Mouse (Mus musculus): ENCODE results near the gene Rnasek. TPM values are rescaled to one million over a fixed set of nuclear protein-coding genes. Genes with fewer than 3 reads are reported as not detected.

Gene Rnasek
- polyA plus RNA-seq, 1 experiment from 2014 or later: 534 TPM

DNA sequence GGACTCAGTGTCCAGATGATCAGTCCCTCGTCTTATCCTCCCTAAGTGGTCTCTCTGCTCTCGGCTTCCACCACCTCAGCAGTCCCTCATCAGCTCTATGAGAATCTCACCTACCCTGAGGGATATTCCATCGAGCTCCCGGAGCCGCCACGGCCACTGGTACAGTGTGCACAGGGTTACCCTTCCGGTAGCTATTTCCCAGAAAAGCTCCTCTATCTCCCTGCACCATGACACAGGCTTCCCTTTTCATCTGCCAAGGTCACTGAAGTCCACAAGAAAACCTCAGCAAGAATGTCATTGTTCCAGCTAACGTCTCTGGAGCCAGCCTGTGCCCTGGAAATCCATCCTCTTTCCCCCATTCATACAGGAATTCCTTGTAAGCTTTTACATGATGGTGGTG, 12.2 kb upstream of the Rnasek start:
- H3K79me2 ChIP-seq (ENCODE audit: inconsistent target): no peaks in the 10 kb centered on the region
- H3K36me3 ChIP-seq (ENCODE audit: inconsistent target): no peaks in the 10 kb centered on the region
- H3K4me3 ChIP-seq (ENCODE audit: inconsistent target): no peak overlapping the region
- no peak overlapping the region for H3K27ac ChIP-seq
- 92% methylated on average over 6 of the region's 8 CpGs for WGBS (ENCODE audit: missing documents)

DNA sequence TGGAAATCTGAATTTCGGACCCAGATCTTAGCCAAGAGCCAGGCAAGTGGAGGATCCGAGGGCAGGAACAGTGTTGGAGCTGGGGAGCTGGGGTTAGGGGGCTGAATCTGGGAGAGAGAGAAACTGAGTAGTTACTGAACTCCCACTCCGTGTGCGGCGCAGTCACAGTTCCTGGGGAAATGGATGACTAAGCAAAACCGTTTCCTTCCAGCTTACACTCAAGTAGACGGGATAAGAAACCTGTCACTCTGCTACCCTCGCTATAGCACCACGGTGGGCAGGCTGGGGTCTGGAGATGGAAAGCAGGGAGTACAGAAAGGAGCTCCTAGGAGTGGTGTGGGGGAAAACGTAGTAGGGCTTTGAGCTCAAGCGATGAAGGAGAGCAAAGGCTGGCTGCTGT, 10.5 kb upstream of the Rnasek start:
- Histone ChIP-seq H3K79me2 (ENCODE audit: inconsistent target) (no peaks in the 10 kb centered on the region), H3K36me3 (ENCODE audit: inconsistent target) (no peaks in the 10 kb centered on the region), H3K4me3 (ENCODE audit: inconsistent target) (no peak overlapping the region), H3K27ac (no peak overlapping the region)
- 23% methylated on average over 11 of the region's 11 CpGs for WGBS (ENCODE audit: missing documents)

DNA sequence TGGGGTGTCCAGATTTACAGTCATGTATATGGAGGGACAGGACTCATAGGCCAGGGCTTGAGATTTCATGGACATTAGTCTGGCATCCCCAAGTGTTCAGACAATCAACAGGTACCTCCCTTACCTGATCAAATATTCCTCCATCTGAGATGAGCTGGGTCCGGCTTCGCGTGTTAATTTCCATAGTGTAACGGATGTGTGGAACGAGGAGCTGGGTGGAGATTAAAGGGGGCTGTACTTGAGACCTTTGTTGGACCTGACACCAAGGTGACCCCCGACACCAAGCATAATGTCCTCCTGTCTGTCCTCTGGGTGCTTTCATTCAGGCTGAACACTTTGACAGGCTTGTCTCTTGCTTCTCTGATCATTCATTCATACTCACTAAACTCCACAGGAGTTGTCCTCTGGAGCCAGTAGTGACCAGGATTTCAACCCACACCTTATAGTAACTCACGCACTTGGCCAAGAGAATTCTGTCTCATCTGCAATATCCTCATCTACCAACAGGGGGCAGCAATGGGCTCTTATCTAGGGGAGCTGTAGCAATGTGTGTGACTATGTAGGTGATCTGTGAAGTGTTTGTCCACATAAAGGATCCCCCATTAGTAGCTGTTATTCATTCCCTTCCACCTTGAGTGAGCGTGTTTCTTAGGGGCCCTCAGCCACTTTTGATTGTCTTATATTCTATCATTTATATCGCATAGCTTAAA, 7.6 kb upstream of the Rnasek start:
- H3K27ac ChIP-seq: no peak overlapping the region
- WGBS (ENCODE audit: missing documents): 61% methylated on average over 9 of the region's 9 CpGs
- no peaks in the 10 kb centered on the region for H3K36me3 ChIP-seq (ENCODE audit: inconsistent target)

DNA sequence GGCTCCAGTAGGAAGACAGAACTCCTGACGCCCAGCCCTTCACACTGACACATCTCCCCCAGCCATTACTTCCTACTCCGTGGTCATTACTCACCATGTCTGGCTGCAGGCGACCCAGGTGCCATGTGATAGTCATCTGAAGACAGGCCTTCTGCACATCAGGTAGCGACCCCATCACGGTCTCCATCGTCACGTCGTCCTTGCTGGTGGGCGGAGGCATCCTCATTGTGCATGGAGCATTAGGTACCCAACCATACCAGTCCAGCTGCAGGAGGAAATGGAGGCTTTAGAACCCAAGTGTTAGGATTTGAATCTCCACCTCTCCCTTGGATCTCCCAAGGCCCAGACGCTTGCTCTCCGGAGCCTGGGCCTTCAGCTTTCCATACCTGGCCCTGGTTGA, 2.9 kb upstream of the Rnasek start:
- H3K79me2 ChIP-seq (ENCODE audit: inconsistent target): peaks cover 25% of the 10 kb centered on the region
- no peaks in the 10 kb centered on the region for H3K36me3 ChIP-seq (ENCODE audit: inconsistent target)
- no peak overlapping the region for H3K4me3 ChIP-seq (ENCODE audit: inconsistent target)
- no peak overlapping the region for H3K27ac ChIP-seq
- 79% methylated on average over 11 of the region's 11 CpGs for WGBS (ENCODE audit: missing documents)

More for the DNA sequence above, 7.6 kb upstream of the Rnasek start:
- no peaks in the 10 kb centered on the region for H3K79me2 ChIP-seq (ENCODE audit: inconsistent target)
- no peak overlapping the region for H3K4me3 ChIP-seq (ENCODE audit: inconsistent target)

DNA sequence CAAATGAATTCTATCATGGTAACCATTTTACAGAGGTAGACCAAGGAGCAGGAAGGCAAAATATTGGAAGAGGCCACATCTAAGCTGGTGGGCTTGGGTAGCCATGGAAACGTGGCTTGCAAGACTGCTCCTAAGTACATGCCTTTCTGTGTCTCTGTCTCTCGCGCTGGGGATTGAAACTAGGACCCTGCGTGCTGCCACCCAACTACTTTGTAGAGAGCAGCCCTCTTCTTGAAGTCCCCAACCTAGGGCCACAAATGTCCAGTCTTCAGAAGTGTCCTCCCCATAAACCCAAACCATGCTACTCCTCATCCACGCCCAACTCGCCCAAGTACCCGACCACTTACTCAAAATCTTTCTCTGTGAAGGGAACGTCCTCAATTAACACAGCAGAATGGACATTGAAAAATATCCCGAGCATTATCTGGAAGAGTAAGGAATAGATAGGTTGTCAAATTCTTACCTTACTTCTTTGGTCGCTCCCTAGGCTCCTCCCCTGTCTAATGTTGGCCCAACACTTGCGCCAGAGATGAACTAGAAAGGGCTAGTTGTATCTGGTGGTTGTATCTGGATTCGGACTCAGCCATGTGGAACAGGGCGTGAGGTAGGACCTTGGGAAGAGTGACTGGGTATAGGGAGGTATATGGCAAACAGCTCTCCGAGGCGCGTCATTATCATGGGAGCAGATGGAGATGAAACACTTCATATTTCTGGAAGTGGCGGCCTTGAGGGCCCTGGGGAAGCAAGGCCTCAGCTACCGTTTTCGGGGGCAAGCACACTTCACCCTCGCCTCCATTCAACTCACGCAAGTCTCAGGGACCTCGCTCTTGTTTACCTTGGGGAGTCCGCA, 826 bp downstream of the Rnasek start:
- H3K4me3 ChIP-seq (ENCODE audit: inconsistent target): peak overlapping the region; percentile 100
- peaks cover 25% of the 10 kb centered on the region for H3K79me2 ChIP-seq (ENCODE audit: inconsistent target)
- peaks cover 12% of the 10 kb centered on the region; the same call in 1 of the 2 replicates for H3K36me3 ChIP-seq (ENCODE audit: inconsistent target)
- 13% methylated on average over 22 of the region's 23 CpGs for WGBS (ENCODE audit: missing documents)
- H3K27ac ChIP-seq: peak overlapping the region; percentile 90

DNA sequence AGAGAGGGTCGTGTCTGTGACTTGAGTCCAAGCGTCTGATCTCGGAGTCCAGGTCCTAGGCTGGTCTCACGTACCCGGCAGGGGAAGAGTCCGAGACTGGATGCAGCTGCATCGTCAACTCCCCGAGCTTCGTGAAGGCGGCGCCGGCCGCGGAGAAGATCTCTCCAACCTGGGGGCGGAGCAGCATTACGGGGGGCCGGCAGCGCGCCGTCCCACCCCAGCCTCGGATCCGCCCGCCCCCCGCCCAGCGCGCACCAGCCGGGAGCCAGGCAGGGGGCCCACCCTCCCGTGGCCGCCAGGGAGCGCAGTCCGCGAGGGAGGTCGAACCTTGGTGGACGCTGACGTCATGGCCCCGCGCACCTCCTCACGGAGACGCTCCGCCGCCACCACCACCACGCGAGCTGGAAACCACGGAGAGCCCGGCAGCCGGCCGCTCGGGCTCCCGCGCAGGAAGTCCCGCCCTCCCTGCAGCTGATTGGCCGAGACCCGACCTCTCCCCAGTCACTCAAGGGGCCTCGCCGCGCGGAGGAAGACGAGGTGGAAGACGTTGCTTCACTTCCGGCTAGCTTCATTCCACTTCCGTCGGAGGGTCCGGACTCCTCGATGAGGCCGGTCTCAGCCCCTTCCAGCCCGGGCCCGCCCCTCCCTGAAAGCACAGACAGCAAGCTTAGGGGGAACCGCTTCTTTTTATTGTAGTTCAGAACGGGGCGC, 2.0 kb downstream of the Rnasek start, which contains the start of gene 0610010K14Rik:
Gene 0610010K14Rik, minus strand, starts transcription at position 458 of the 711 bp plus-strand sequence.
- Histone ChIP-seq H3K4me3 (ENCODE audit: inconsistent target) (peak within 1 kb of the TSS; percentile 100), H3K36me3 (ENCODE audit: inconsistent target) (peaks cover 12% of the 10 kb centered on the region; the same call in 1 of the 2 replicates), H3K27ac (peak within 1 kb of the TSS; percentile 90), H3K79me2 (ENCODE audit: inconsistent target) (peaks cover 25% of the 10 kb centered on the region)
- 1% methylated on average over 63 of the region's 70 CpGs for WGBS (ENCODE audit: missing documents)

DNA sequence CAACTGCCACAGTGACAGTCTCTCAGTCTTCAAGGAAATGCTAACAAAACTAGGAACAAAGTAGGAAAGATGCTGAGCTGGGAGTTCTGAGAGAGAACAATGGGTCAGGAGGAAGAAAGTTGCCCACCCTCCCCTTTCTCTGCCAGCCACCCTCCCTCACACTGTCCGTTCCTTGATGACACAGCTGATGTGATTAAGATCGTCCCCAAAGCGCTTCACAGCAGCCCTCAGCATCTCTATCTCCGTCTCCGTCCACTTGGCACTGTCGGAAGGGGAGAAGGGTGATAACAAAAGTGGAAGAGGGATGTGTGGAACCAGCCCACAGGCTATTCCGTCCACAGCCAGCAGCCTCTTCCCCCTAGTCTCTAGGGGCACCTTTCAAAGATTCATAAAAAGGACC, 2.9 kb downstream of the Rnasek start:
- WGBS (ENCODE audit: missing documents): 67% methylated on average over 6 of the region's 7 CpGs
- Histone ChIP-seq H3K27ac (peak overlapping the region; percentile 75), H3K79me2 (ENCODE audit: inconsistent target) (peaks cover 25% of the 10 kb centered on the region), H3K4me3 (ENCODE audit: inconsistent target) (peak overlapping the region; percentile 57), H3K36me3 (ENCODE audit: inconsistent target) (peaks cover 12% of the 10 kb centered on the region; the same call in 1 of the 2 replicates)

DNA sequence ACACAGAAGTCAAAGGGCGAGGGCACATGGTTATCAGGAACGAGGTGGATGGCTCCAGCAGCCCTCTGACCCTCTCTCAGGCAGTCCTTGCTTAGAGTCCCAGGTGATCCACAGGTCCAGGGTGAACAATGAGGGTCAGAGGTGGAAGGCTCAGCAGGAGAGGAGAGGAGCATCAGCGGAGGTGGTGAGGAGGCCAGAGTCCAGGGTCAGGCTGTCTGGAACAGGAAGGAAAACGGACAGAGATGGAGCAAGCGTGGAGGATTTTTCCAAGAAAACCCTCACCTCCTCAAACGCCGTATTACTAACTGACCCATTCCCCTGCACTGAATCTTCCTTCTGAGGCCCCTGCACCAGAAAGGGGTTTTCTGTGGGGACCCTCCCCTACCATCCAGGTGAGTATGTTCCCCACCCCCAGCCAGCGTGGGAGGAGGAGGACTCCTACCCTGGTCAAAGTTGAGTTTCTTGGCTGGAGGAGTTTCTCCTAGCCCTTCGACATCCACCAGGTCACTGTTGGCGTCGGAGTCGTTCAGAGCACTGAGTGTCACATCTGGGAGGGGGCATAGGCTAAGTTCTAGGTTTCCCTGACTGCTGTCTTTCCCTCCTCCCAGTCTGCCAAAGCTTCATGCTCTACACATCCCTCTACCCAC, 4.3 kb downstream of the Rnasek start:
- Histone ChIP-seq H3K79me2 (ENCODE audit: inconsistent target) (peaks cover 19% of the 10 kb centered on the region), H3K27ac (no peak overlapping the region), H3K4me3 (ENCODE audit: inconsistent target) (no peak overlapping the region), H3K36me3 (ENCODE audit: inconsistent target) (peaks cover 12% of the 10 kb centered on the region; the same call in 1 of the 2 replicates)
- WGBS (ENCODE audit: missing documents): 91% methylated on average over 12 of the region's 12 CpGs

DNA sequence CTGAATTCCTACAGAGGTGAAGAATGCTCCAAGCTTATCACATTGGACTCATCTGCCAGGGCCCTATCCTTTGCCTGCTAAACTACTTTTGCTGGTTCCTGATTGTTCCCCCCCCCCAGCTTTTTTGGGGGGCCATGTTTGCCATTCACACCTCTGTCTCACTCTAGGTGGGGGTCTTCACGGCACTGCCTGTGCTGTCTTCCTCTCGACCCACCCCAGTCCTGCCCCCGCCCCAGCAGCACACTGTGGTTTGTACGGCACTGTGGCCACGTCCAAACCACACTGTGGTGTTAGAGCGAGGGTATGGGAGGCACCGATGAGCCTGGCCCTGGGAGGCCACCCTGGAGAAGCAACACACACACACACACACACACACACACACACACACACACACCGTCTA, 5.1 kb downstream of the Rnasek start:
- WGBS (ENCODE audit: missing documents): 20% methylated on average over 2 of the region's 8 CpGs
- peaks cover 14% of the 10 kb centered on the region for H3K79me2 ChIP-seq (ENCODE audit: inconsistent target)
- peaks cover 12% of the 10 kb centered on the region; the same call in 1 of the 2 replicates for H3K36me3 ChIP-seq (ENCODE audit: inconsistent target)
- no peak overlapping the region for H3K27ac ChIP-seq
- H3K4me3 ChIP-seq (ENCODE audit: inconsistent target): no peak overlapping the region

DNA sequence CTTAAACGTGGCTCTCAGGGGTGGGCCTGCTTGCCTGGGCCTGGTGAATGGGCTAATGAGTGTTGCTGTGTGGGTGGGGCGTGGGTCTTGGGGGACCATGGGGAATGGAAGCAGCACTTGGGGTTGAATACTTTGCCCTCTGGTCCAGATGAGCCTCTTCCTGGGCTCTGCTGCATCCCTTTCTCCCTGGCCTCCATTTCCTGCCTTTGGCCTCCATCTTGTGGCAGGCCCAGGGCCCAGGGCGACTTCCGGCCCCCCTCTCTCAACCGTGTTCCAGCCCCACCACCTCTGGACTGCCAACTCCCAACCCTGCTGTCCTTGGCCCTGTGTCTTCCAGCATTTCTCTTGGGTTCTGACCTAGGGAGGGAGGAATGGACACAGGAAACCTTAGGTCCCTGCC, 5.6 kb downstream of the Rnasek start:
- 82% methylated on average over 5 of the region's 5 CpGs for WGBS (ENCODE audit: missing documents)
- Histone ChIP-seq H3K27ac (no peak overlapping the region), H3K79me2 (ENCODE audit: inconsistent target) (peaks cover 9% of the 10 kb centered on the region), H3K4me3 (ENCODE audit: inconsistent target) (no peak overlapping the region), H3K36me3 (ENCODE audit: inconsistent target) (peaks cover 12% of the 10 kb centered on the region; the same call in 1 of the 2 replicates)

DNA sequence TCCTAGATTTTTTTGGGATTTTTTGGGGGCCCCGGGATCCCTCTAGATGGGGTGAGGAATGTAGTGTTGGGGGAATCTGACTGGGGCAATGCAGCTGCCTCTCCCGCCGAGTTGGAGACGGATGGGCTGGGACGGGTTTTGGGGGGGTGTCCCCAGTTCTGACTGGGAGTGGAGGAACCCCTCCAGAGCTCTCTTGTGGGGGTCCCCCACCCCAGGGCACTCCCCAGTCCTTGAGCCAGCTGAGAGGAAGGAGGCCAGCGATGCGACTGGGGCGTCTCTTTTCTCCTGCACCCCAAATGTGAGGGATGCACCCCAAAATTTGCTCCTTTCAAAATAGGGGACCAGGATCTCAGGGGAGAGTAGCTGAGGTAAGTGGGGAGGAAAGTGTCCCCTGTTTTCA, 6.6 kb downstream of the Rnasek start:
- peaks cover 12% of the 10 kb centered on the region; the same call in 1 of the 2 replicates for H3K36me3 ChIP-seq (ENCODE audit: inconsistent target)
- H3K4me3 ChIP-seq (ENCODE audit: inconsistent target): no peak overlapping the region
- H3K27ac ChIP-seq: no peak overlapping the region
- no peaks in the 10 kb centered on the region for H3K79me2 ChIP-seq (ENCODE audit: inconsistent target)
- WGBS (ENCODE audit: missing documents): 76% methylated on average over 7 of the region's 8 CpGs

DNA sequence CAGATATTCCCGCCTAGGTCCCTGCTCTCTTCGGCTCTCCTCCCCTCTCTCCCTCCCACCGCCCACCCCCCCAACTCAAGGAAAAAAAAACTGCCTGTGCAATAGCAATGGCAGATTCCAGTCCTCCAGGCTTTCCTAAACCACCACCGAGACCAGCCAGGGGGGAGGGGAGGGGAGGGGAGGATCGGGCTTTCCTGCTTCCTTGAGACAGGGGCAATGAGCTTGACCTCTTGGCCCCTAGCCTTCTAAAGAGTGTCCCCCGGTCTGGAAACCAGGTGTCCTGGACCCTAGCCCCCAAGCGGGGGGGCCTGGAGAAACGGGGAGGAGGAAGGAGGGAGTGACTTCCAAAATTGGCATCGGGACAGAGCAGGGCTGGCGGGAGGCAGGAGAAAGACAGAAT, 7.1 kb downstream of the Rnasek start:
- H3K27ac ChIP-seq: no peak overlapping the region
- no peaks in the 10 kb centered on the region for H3K79me2 ChIP-seq (ENCODE audit: inconsistent target)
- H3K36me3 ChIP-seq (ENCODE audit: inconsistent target): peaks cover 12% of the 10 kb centered on the region; the same call in 1 of the 2 replicates
- no peak overlapping the region for H3K4me3 ChIP-seq (ENCODE audit: inconsistent target)
- 44% methylated on average over 8 of the region's 10 CpGs for WGBS (ENCODE audit: missing documents)

DNA sequence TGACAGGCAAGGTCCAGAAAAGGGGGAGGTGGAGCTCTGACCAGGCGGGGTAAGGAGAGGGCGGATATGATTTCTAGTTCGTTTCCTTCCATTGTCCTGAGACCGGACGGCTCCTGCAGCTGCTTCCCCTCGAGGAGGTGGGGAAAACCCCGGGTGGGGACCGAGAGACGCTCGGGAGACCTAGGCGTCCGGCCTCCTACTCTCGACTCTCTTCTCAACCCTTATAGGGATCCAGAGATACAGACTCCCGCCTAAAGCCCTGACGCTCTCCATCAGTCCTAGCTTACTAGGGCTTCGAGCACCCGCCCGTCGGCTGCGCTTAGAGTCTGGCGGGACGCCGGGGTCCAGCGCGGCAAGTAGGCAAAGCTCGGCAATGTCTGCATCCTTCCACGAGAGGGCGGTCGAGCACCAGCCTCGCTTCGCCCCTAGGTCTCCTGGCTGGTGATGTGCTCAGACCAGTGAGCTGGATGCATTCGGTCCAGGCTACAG, 9.4 kb downstream of the Rnasek start:
- Histone ChIP-seq H3K4me3 (ENCODE audit: inconsistent target) (no peak overlapping the region), H3K27ac (no peak overlapping the region), H3K36me3 (ENCODE audit: inconsistent target) (peaks cover 5% of the 10 kb centered on the region; the same call in 1 of the 2 replicates), H3K79me2 (ENCODE audit: inconsistent target) (no peaks in the 10 kb centered on the region)
- 1% methylated on average over 32 of the region's 32 CpGs for WGBS (ENCODE audit: missing documents)
